In genomic region chr11:101849286-101849685, GRCm38 (mm10) we compare ENCODE assay signal across 15 mouse cellular contexts. TPM values are rescaled to one million over a fixed set of nuclear protein-coding genes. Genes with fewer than 3 reads are reported as not detected.
A peak's percentile ranks its signal among the peaks of the same experiment; 100 is the strongest.
DNase-seq lines count a peak whose midpoint lies in the region; ATAC-seq and TF ChIP-seq lines count a peak whose summit lies in the region.
"Had no signal": no experiment of that assay in that cellular context is flagged by ENCODE, and none has a peak within 500 bp of the region (broad histone marks: within the 10 kb centered on the region; RNA-seq: fewer than 3 reads in every experiment).

No protein-coding gene starts in this region.

- H3K9ac ChIP-seq in kidney, embryonic 15.5 days = no peak overlapping the region
- no peak overlapping the region for H3K9ac ChIP-seq in stomach, postnatal 0 days (ENCODE audit: low read length)
- H3K9ac ChIP-seq: forebrain, embryonic 15.5 days; lung, embryonic 14.5 days; midbrain, embryonic 12.5 days; neural tube, embryonic 13.5 days had no signal

- TF ChIP-seq CTCF in kidney, adult 2 months (conservative IDR thresholded peaks at IDR 0.05; ENCODE audit: insufficient read depth, insufficient read length, low read depth, low read length) = no peak
- no peak for TF ChIP-seq CTCF in stomach, postnatal 0 days (IDR thresholded peaks at IDR 0.05; ENCODE audit: low read depth)

- TF ChIP-seq EP300 in stomach, postnatal 0 days (optimal IDR thresholded peaks at IDR 0.05) = no peak

- no peak overlapping the region for H3K4me3 ChIP-seq in kidney, adult 2 months (ENCODE audit: insufficient read depth, low read depth, low read length)
- no peak overlapping the region for H3K4me3 ChIP-seq in kidney, embryonic 15.5 days (replicated peaks)
- no peak overlapping the region for H3K4me3 ChIP-seq in stomach, postnatal 0 days (ENCODE audit: low read depth, low read length)
- H3K4me3 ChIP-seq: forebrain, embryonic 15.5 days; midbrain, embryonic 12.5 days; neural tube, embryonic 13.5 days had no signal

- H3K27me3 ChIP-seq in kidney, adult 2 months (replicated peaks; ENCODE audit: control insufficient read depth, insufficient read depth, low read length) = no peaks in the 10 kb centered on the region
- H3K27me3 ChIP-seq in kidney, embryonic 15.5 days = 0 out of 2 replicates have a peak, but pooled peaks cover 3% of the 10 kb centered on the region
- no peaks in the 10 kb centered on the region for H3K27me3 ChIP-seq in stomach, postnatal 0 days (ENCODE audit: control insufficient read depth, insufficient read depth, low read length)
- H3K27me3 ChIP-seq: forebrain, embryonic 15.5 days; midbrain, embryonic 12.5 days; neural tube, embryonic 13.5 days had no signal

- H3K9me3 ChIP-seq in kidney, embryonic 15.5 days (replicated peaks) = no peaks in the 10 kb centered on the region
- H3K9me3 ChIP-seq in stomach, postnatal 0 days (ENCODE audit: control insufficient read depth, low read length) = no peaks in the 10 kb centered on the region
- H3K9me3 ChIP-seq: forebrain, embryonic 15.5 days; midbrain, embryonic 12.5 days; neural tube, embryonic 13.5 days had no signal

- DNase-seq in kidney, adult 2 months = peak; percentile 76
- peak; percentile 75 for DNase-seq in adrenal gland, adult 2 months
- DNase-seq in heart, adult 8-10 months (ENCODE audit: low spot score) = peak; percentile 64
- DNase-seq in kidney, postnatal 25 days = peak; percentile 61 to 78
- no peak for DNase-seq in stomach, postnatal 0 days (ENCODE audit: low spot score)
- no peak for DNase-seq in ovary, postnatal 10 days (ENCODE audit: low spot score)
- DNase-seq in left cerebral cortex, postnatal 10 days (ENCODE audit: extremely low spot score in 1 of 2, low spot score in 2 of 2) = no peak
- DNase-seq: cerebellum, adult 18-20 months; lung, embryonic 14.5 days; thymus, postnatal 4 days had no signal

- TF ChIP-seq POLR2A in kidney, adult 2 months (IDR thresholded peaks at IDR 0.05; ENCODE audit: low read depth, low read length) = no peak

- no peak overlapping the region for H3K4me2 ChIP-seq in kidney, embryonic 15.5 days
- H3K4me2 ChIP-seq in stomach, postnatal 0 days (replicated peaks; ENCODE audit: low read depth) = no peak overlapping the region
- H3K4me2 ChIP-seq: forebrain, embryonic 15.5 days; lung, embryonic 14.5 days; midbrain, embryonic 12.5 days; neural tube, embryonic 13.5 days had no signal

- no peaks in the 10 kb centered on the region for H3K4me1 ChIP-seq in kidney, adult 2 months (ENCODE audit: control insufficient read depth, insufficient read depth, low read length)
- H3K4me1 ChIP-seq in kidney, embryonic 15.5 days = peaks cover 3% of the 10 kb centered on the region; the same call in 1 of the 2 replicates
- H3K4me1 ChIP-seq in stomach, postnatal 0 days (replicated peaks; ENCODE audit: control insufficient read depth, insufficient read depth) = peaks cover 5% of the 10 kb centered on the region; the same call in 1 of the 2 replicates
- H3K4me1 ChIP-seq: forebrain, embryonic 15.5 days; midbrain, embryonic 12.5 days had no signal

- no peak overlapping the region for H3K27ac ChIP-seq in kidney, adult 2 months (ENCODE audit: insufficient read depth, low read depth, low read length)
- no peak overlapping the region for H3K27ac ChIP-seq in kidney, embryonic 15.5 days
- H3K27ac ChIP-seq in stomach, postnatal 0 days (replicated peaks) = no peak overlapping the region
- H3K27ac ChIP-seq: forebrain, embryonic 15.5 days; midbrain, embryonic 12.5 days; neural tube, embryonic 13.5 days had no signal

- intact Hi-C loops in left cerebral cortex, postnatal 10 days (cut with DNase I) = no loop called here

- 44% methylated on average over 4 of the region's 4 CpGs for WGBS in kidney, adult 2 months
- WGBS in kidney, embryonic 15.5 days = 77% methylated on average over 4 of the region's 4 CpGs
- 71% methylated on average over 4 of the region's 4 CpGs for WGBS in stomach, postnatal 0 days

- no peak for ATAC-seq in kidney, embryonic 15.5 days (replicated peaks; ENCODE audit: low FRiP score)
- ATAC-seq in stomach, postnatal 0 days (ENCODE audit: low FRiP score, low TSS enrichment) = no peak
- ATAC-seq: activated CD4-positive, CD25-positive, alpha-beta regulatory T cell, adult 4 months; forebrain, embryonic 15.5 days had no signal

- no peaks in the 10 kb centered on the region for H3K36me3 ChIP-seq in kidney, adult 2 months (ENCODE audit: control insufficient read depth, insufficient read depth, low read length)
- no peaks in the 10 kb centered on the region for H3K36me3 ChIP-seq in kidney, embryonic 15.5 days
- no peaks in the 10 kb centered on the region for H3K36me3 ChIP-seq in stomach, postnatal 0 days (ENCODE audit: control insufficient read depth, insufficient read depth, low read length)
- H3K36me3 ChIP-seq: forebrain, embryonic 15.5 days; midbrain, embryonic 12.5 days; neural tube, embryonic 13.5 days had no signal

RNA-seq across cellular contexts. Expression of gene Meox1, which starts 44.9 kb away (rescaled TPM):
- 3.5 and 4.8 TPM in 2 replicates for polyA plus RNA-seq in kidney, adult 2 months (2012; rRNA removed)
- 13.6 and 15.4 TPM in 2 replicates for polyA plus RNA-seq in kidney, embryonic 15.5 days (2015; fragmentation: Nextera tagmentation; extraction: Ambion mirVana)
- total RNA-seq in adrenal gland, adult 2 months (2021) = 1 to 10 TPM; 1.4 to 5.3 TPM
- 0.57 and 1.2 TPM in 2 replicates for polyA plus RNA-seq in adrenal gland, adult 2 months (2012; rRNA removed)
- total RNA-seq in heart, adult 8-10 months (2022) = 1 to 10 TPM; 3.7 to 6.6 (median 6.3) TPM
- polyA plus RNA-seq in stomach, postnatal 0 days (2015; fragmentation: Nextera tagmentation; extraction: Ambion mirVana) = 2.8 and 3.0 TPM in 2 replicates
- total RNA-seq in left cerebral cortex, postnatal 10 days (2021) = 1 to 10 TPM; 3.1 to 3.3 TPM
- polyA plus RNA-seq: activated CD4-positive, CD25-positive, alpha-beta regulatory T cell, adult 4 months had no signal

Comparison
In these comparisons a context has a peak if more than half of its experiments do, and no peak if none do; other contexts are left out.
1. DNase-seq: peak in kidney, adult 2 months (single experiment), adrenal gland, adult 2 months (single experiment), heart, adult 8-10 months (single experiment) and kidney, postnatal 25 days (2 of 2); none in stomach, postnatal 0 days (single experiment), ovary, postnatal 10 days (single experiment) and left cerebral cortex, postnatal 10 days (0 of 2).